Mouse (Mus musculus): ENCODE data around the gene Gm45233.

GRCm38 (mm10) chr7:43470373-43470772 is 26.4 kb downstream of the Gm45233 start:
- TF ChIP-seq CTCF (IDR thresholded peaks at IDR 0.05; ENCODE audit: insufficient read depth, low read length) (peak; percentile 49), POLR2A (IDR thresholded peaks at IDR 0.05; ENCODE audit: borderline replicate concordance, extremely low read depth, low read depth, low read length) (no peak)

Data from lung, adult 2 months (tissue).